Comparison of ENCODE assay signal across 16 mouse cellular contexts in genomic region chr4:32379140-32379539, GRCm38 (mm10).
"Had no signal": no experiment of that assay in that cellular context is flagged by ENCODE, and none has a peak within 500 bp of the region (broad histone marks: within the 10 kb centered on the region; RNA-seq: fewer than 3 reads in every experiment).

No protein-coding gene starts in this region.

- DNase-seq: kidney, adult 11 months; kidney, adult 9 months; kidney, postnatal 10 days; layer of hippocampus, adult 9-11 months; layer of hippocampus, postnatal 36 days; left cerebral cortex, postnatal 4 days; right cerebral cortex, adult 18-20 months; right cerebral cortex, postnatal 25 days; thymus, postnatal 4 days had no signal

- H3K9ac ChIP-seq: limb, embryonic 13.5 days; liver, embryonic 15.5 days; lung, embryonic 15.5 days; midbrain, embryonic 15.5 days had no signal

- H3K27me3 ChIP-seq: limb, embryonic 13.5 days; liver, embryonic 15.5 days; lung, embryonic 15.5 days; midbrain, embryonic 15.5 days had no signal

- H3K9me3 ChIP-seq: limb, embryonic 13.5 days; liver, embryonic 15.5 days; lung, embryonic 15.5 days; megakaryocyte, embryonic 14.5 days; midbrain, embryonic 15.5 days had no signal

- H3K27ac ChIP-seq: limb, embryonic 13.5 days; liver, embryonic 15.5 days; lung, embryonic 15.5 days; macrophage; midbrain, embryonic 15.5 days had no signal

- H3K4me2 ChIP-seq: limb, embryonic 13.5 days; liver, embryonic 15.5 days; lung, embryonic 15.5 days; midbrain, embryonic 11.5 days; midbrain, embryonic 15.5 days had no signal

- H3K4me1 ChIP-seq: liver, embryonic 15.5 days had no signal

- ATAC-seq: midbrain, embryonic 15.5 days had no signal

- H3K4me3 ChIP-seq: limb, embryonic 13.5 days; liver, embryonic 15.5 days; lung, embryonic 15.5 days; megakaryocyte, embryonic 14.5 days; midbrain, embryonic 15.5 days had no signal

- H3K36me3 ChIP-seq: limb, embryonic 13.5 days; liver, embryonic 15.5 days; lung, embryonic 15.5 days; midbrain, embryonic 15.5 days had no signal
